Mouse (Mus musculus) C2C12 (cell line): ENCODE results near the gene Lrp1. TPM values are rescaled to one million over a fixed set of nuclear protein-coding genes. Genes with fewer than 3 reads are reported as not detected.

Experiments used
- H3K27me3 ChIP-seq: one replicate; pipeline ENCODE4 v1.6.1; 2011; ENCODE audit not compliant: control insufficient read depth, insufficient read depth, insufficient read length
- H3K36me3 ChIP-seq: one replicate; pipeline ENCODE4 v1.6.1; 2011; ENCODE audit not compliant: control insufficient read depth, insufficient read depth
- H3K4me3 ChIP-seq: one replicate; pipeline ENCODE4 v1.5.1; 2011; ENCODE audit warnings: mild to moderate bottlenecking, control low read depth; ENCODE audit not compliant: poor library complexity, insufficient read depth, severe bottlenecking
- H3K79me2 ChIP-seq: one replicate; pipeline ENCODE4 v1.6.1; 2011; ENCODE audit not compliant: control insufficient read depth, insufficient read depth
- H3K79me3 ChIP-seq: one replicate; pipeline ENCODE4 v1.6.1; 2011; ENCODE audit warnings: low read depth, control low read depth
- H3ac ChIP-seq: one replicate; pipeline ENCODE3; 2011; ENCODE audit warnings: low read depth; ENCODE audit not compliant: control insufficient read depth, insufficient read length
- CEBPB ChIP-seq: IDR thresholded peaks from one replicate; pipeline ENCODE4 v1.6.1; 2011; ENCODE audit warnings: low read depth, mild to moderate bottlenecking, control low read depth, moderate library complexity
- CTCF ChIP-seq: IDR thresholded peaks from one replicate; pipeline ENCODE4 v1.5.1; 2011; ENCODE audit not compliant: control insufficient read depth, insufficient read depth, insufficient read length
- FOSL1 ChIP-seq: IDR thresholded peaks from one replicate; pipeline ENCODE4 v1.8.0; 2011; ENCODE audit warnings: mild to moderate bottlenecking, low read length; ENCODE audit not compliant: poor library complexity, insufficient read depth, severe bottlenecking
- MAX ChIP-seq: IDR thresholded peaks from one replicate; pipeline ENCODE4 v1.6.1; 2011; ENCODE audit warnings: mild to moderate bottlenecking, control low read depth
- MYOD1 ChIP-seq: IDR thresholded peaks from one replicate; pipeline ENCODE4 v1.6.1; 2011; ENCODE audit warnings: low read depth; ENCODE audit not compliant: control insufficient read depth, insufficient read length
- MYOG ChIP-seq: IDR thresholded peaks from one replicate; pipeline ENCODE4 v1.6.1; 2011; ENCODE audit not compliant: control insufficient read depth, insufficient read length; ENCODE audit errors: extremely low read depth
- USF1 ChIP-seq: IDR thresholded peaks from one replicate; pipeline ENCODE4 v1.6.1; 2011; ENCODE audit warnings: low read depth, mild to moderate bottlenecking, control low read depth, moderate library complexity
- polyA plus RNA-seq: library from polyadenylated mRNA; unstranded; fragments of >200 nt; fragmentation: generic; extraction: Trizol; gene quantifications from one replicate; pipeline ENCODE4 v1.2.1, GENCODE M21; 2012; ENCODE audit warnings: missing spikeins

Lrp1 gene
- polyA plus RNA-seq, 1 experiment = 190 TPM

- H3K27me3 ChIP-seq = no peaks in the 10 kb centered on the region
- H3ac ChIP-seq = no peak overlapping the region
- no peak overlapping the region for H3K4me3 ChIP-seq
- peaks cover 1% of the 10 kb centered on the region for H3K79me2 ChIP-seq
- peaks cover 22% of the 10 kb centered on the region for H3K36me3 ChIP-seq
- no peaks in the 10 kb centered on the region for H3K79me3 ChIP-seq
- TF ChIP-seq FOSL1 (no peak), MYOD1 (no peak), CTCF (no peak), MYOG (no peak), USF1 (no peak), CEBPB (no peak), MAX (no peak)
Measured at GRCm38 (mm10) chr10:127514111-127514698, 106.7 kb downstream of the Lrp1 start.

- no peaks in the 10 kb centered on the region for H3K27me3 ChIP-seq
- H3K4me3 ChIP-seq = no peak overlapping the region
- H3K79me2 ChIP-seq = no peaks in the 10 kb centered on the region
- peak overlapping the region; percentile 25 for H3ac ChIP-seq
- TF ChIP-seq USF1 = no peak
- no peak for TF ChIP-seq CEBPB
- peaks cover 18% of the 10 kb centered on the region for H3K36me3 ChIP-seq
- H3K79me3 ChIP-seq = no peaks in the 10 kb centered on the region
Measured at GRCm38 (mm10) chr10:127513501-127514091, 107.4 kb downstream of the Lrp1 start.

DNA sequence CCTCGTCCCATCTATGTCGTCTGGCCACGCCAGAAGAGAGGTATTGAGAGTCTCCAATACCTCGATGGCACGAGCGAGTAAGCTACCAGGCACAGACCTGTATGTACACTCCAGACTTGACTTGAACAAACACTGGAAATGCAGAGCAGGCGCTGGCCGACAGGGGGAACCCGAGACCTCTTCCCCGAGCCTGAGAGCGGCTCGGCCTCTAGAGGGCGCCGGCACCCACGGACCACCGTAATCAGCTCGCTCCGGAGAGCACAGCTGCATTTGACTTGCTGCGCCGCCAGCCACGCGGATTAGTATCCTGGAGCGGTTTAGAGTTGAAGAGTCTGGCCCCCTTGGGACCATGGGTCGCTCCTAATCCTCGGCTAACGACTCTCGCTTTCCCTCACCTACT, 108.1 kb downstream of the Lrp1 start:
- Histone ChIP-seq H3K27me3 (no peaks in the 10 kb centered on the region), H3K79me2 (no peaks in the 10 kb centered on the region), H3K79me3 (no peaks in the 10 kb centered on the region), H3ac (no peak overlapping the region), H3K36me3 (peaks cover 10% of the 10 kb centered on the region), H3K4me3 (no peak overlapping the region)
- TF ChIP-seq MAX (peak; percentile 45), USF1 (no peak), FOSL1 (no peak), MYOD1 (peak; percentile 43), CTCF (peak; percentile 100), MYOG (no peak), CEBPB (no peak)

DNA sequence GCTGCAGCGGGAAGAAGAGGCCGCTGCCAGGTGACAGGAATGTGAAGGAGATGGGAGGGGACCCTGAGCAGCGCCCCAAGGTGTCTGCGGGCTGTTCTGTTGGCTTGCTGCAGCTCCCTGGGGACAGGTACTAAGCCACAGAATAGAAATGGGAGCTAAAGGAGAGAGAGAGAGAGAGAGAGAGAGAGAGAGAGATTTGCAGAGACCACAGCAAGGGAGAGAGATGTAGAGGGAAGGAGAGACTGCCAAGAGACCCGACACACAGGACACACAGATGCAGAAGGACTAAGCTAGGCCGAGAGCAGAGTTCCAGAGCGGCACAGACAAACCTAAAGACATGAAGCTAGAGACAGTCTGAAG, 108.7 kb downstream of the Lrp1 start:
- no peaks in the 10 kb centered on the region for H3K79me3 ChIP-seq
- peak overlapping the region; percentile 31 for H3K4me3 ChIP-seq
- no peaks in the 10 kb centered on the region for H3K79me2 ChIP-seq
- H3K36me3 ChIP-seq = peaks cover 5% of the 10 kb centered on the region
- H3ac ChIP-seq = peak overlapping the region; percentile 81
- TF ChIP-seq MAX = no peak
- no peak for TF ChIP-seq MYOD1
- TF ChIP-seq CTCF = no peak
- no peak for TF ChIP-seq CEBPB
- no peak for TF ChIP-seq FOSL1
- TF ChIP-seq MYOG = no peak
- no peak for TF ChIP-seq USF1
- no peaks in the 10 kb centered on the region for H3K27me3 ChIP-seq

GRCm38 (mm10) chr10:127511634-127512306, 109.2 kb downstream of the Lrp1 start:
- Histone ChIP-seq H3K27me3 (no peaks in the 10 kb centered on the region), H3K79me3 (no peaks in the 10 kb centered on the region), H3ac (peak overlapping the region; percentile 81), H3K4me3 (peak overlapping the region; percentile 31), H3K79me2 (no peaks in the 10 kb centered on the region), H3K36me3 (peaks cover under 1% of the 10 kb centered on the region)
- TF ChIP-seq FOSL1 (no peak), CEBPB (no peak), MYOG (no peak), MYOD1 (no peak)

DNA sequence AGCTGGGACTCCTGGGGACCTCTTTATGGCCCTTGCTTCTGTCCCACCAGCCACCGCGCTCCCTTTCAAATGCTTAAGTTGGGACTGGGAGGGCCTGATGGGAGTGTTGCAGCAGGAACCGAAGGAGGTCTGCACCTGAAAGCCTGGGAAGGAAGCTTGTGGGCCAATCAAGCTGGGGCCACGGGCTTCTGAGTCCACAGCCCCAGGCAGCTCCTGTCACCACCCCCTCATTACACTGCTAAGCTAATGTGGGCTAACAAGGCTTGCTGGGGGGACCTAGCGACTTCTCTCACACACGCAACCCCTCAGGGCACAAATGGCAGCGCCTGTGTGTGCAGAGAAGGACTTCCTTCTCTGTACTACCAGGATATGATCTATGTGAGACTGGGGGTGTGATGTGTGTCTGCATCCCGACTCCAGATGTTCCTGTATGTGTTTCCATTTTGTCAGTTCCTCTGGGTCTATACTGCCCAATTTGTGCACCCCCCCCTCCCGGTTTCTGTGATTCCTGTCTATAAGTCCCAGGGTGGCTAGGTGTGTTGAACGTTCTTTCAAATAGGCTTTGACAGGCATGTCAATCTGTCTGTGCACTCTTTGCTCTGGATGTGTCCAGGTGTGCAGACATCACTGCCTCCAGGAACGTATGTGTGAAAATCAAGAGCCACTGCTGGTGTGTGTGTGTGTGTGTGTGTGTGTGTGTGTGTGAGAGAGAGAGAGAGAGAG, 109.9 kb downstream of the Lrp1 start:
- no peaks in the 10 kb centered on the region for H3K27me3 ChIP-seq
- H3K79me2 ChIP-seq = no peaks in the 10 kb centered on the region
- no peak overlapping the region for H3ac ChIP-seq
- no peaks in the 10 kb centered on the region for H3K79me3 ChIP-seq
- H3K36me3 ChIP-seq = no peaks in the 10 kb centered on the region
- no peak for TF ChIP-seq MYOG
- no peak for TF ChIP-seq CEBPB
- TF ChIP-seq CTCF = no peak
- no peak for TF ChIP-seq MYOD1
- no peak for TF ChIP-seq FOSL1
- TF ChIP-seq USF1 = no peak
- no peak for TF ChIP-seq MAX
- peak overlapping the region; percentile 31 for H3K4me3 ChIP-seq
